25 mouse cellular contexts compared by ENCODE assay signal in the genomic region with DNA sequence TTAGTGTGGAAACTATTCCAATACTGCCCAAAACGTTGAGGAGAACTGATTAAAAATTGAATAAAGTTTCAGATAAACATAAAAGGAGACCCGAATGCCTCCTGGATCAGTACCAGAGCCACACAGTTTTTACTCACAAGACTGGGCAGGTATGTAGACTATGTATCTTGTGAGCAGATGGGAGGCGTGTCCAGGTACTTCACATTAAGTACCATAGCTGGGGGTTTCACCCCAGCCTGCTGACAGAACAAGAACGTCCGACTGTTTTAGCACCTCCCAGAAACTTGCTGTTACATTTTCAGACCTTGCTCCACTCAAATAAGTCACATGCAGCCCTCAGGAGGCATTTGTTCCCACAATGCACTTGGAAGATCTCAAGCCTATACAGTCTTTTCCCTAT.
"Had no signal": no experiment of that assay in that cellular context is flagged by ENCODE, and none has a peak within 500 bp of the region (broad histone marks: within the 10 kb centered on the region; RNA-seq: fewer than 3 reads in every experiment).

No protein-coding gene starts in this region.

- H3K27ac ChIP-seq: gastrocnemius, adult 2 months; heart, embryonic 10.5 days; hindbrain, embryonic 10.5 days; hindbrain, embryonic 12.5 days; hindbrain, embryonic 14.5 days; intestine, embryonic 15.5 days; layer of hippocampus, adult 2 months; left cerebral cortex, adult 2 months; limb, embryonic 10.5 days; limb, embryonic 12.5 days had no signal

- ATAC-seq: forebrain, embryonic 16.5 days; hindbrain, embryonic 16.5 days; inflammation-experienced regulatory T-cells, adult 6 months; intestine, embryonic 15.5 days; intestine, postnatal 0 days had no signal

- H3K4me2 ChIP-seq: heart, embryonic 12.5 days; hindbrain, embryonic 12.5 days; hindbrain, embryonic 14.5 days; intestine, embryonic 15.5 days; limb, embryonic 12.5 days had no signal

- DNase-seq: gastrocnemius, adult 2 months; gastrocnemius, postnatal 10 days; gastrocnemius, postnatal 25 days; heart, adult 18-20 months; heart, postnatal 10 days; heart, postnatal 4 days; kidney, adult 18-20 months; kidney, adult 8-10 months; kidney, postnatal 10 days; kidney, postnatal 25 days; kidney, postnatal 4 days had no signal

- H3K9ac ChIP-seq: heart, embryonic 12.5 days; hindbrain, embryonic 12.5 days; hindbrain, embryonic 14.5 days; intestine, embryonic 15.5 days; limb, embryonic 12.5 days had no signal

- H3K27me3 ChIP-seq: heart, embryonic 12.5 days; hindbrain, embryonic 12.5 days; intestine, embryonic 15.5 days; limb, embryonic 12.5 days had no signal

- H3K36me3 ChIP-seq: heart, embryonic 10.5 days; heart, embryonic 12.5 days; hindbrain, embryonic 10.5 days; hindbrain, embryonic 12.5 days; intestine, embryonic 15.5 days; limb, embryonic 10.5 days; limb, embryonic 12.5 days had no signal

- H3K9me3 ChIP-seq: heart, embryonic 10.5 days; heart, embryonic 12.5 days; hindbrain, embryonic 10.5 days; hindbrain, embryonic 12.5 days; intestine, embryonic 15.5 days; limb, embryonic 10.5 days; limb, embryonic 12.5 days had no signal

- H3K4me3 ChIP-seq: gastrocnemius, adult 2 months; heart, embryonic 10.5 days; heart, embryonic 12.5 days; hindbrain, embryonic 10.5 days; hindbrain, embryonic 12.5 days; intestine, embryonic 15.5 days; layer of hippocampus, adult 2 months; left cerebral cortex, adult 2 months; limb, embryonic 10.5 days; limb, embryonic 12.5 days had no signal

- H3K4me1 ChIP-seq: heart, embryonic 10.5 days; heart, embryonic 12.5 days; hindbrain, embryonic 10.5 days; hindbrain, embryonic 12.5 days; intestine, embryonic 15.5 days; limb, embryonic 10.5 days; limb, embryonic 12.5 days had no signal
